Comparison of ENCODE assay signal across 26 mouse cellular contexts in genomic region chr8:128445596-128445995, GRCm38 (mm10).
DNase-seq lines count a peak whose midpoint lies in the region; ATAC-seq and TF ChIP-seq lines count a peak whose summit lies in the region.
"Had no signal": no experiment of that assay in that cellular context is flagged by ENCODE, and none has a peak within 500 bp of the region (broad histone marks: within the 10 kb centered on the region; RNA-seq: fewer than 3 reads in every experiment).

No protein-coding gene starts in this region.

- H3K4me1 ChIP-seq in heart, embryonic 10.5 days: no peaks in the 10 kb centered on the region
- H3K4me1 ChIP-seq in kidney, embryonic 16.5 days (ENCODE audit: insufficient read depth, low read length): peaks cover 28% of the 10 kb centered on the region
- H3K4me1 ChIP-seq in kidney, adult 2 months (ENCODE audit: control insufficient read depth, insufficient read depth, low read length): no peaks in the 10 kb centered on the region
- peaks cover 30% of the 10 kb centered on the region for H3K4me1 ChIP-seq in embryonic facial prominence, embryonic 13.5 days
- H3K4me1 ChIP-seq: liver, embryonic 15.5 days; megakaryocyte, embryonic 14.5 days had no signal

- H3K9ac ChIP-seq in kidney, embryonic 16.5 days (replicated peaks; ENCODE audit: low read length): no peak overlapping the region
- H3K9ac ChIP-seq in embryonic facial prominence, embryonic 13.5 days: no peak overlapping the region
- H3K9ac ChIP-seq: embryonic facial prominence, embryonic 12.5 days; forebrain, embryonic 13.5 days; heart, embryonic 13.5 days; liver, embryonic 15.5 days; midbrain, embryonic 13.5 days; neural tube, embryonic 12.5 days had no signal

- WGBS in heart, embryonic 10.5 days: 70% methylated on average over 4 of the region's 4 CpGs
- WGBS in kidney, embryonic 16.5 days: 44% methylated on average over 4 of the region's 4 CpGs
- WGBS in kidney, adult 2 months: 43% methylated on average over 4 of the region's 4 CpGs
- WGBS in embryonic facial prominence, embryonic 13.5 days: 24% methylated on average over 4 of the region's 4 CpGs

- ATAC-seq in kidney, embryonic 16.5 days (ENCODE audit: low FRiP score, low TSS enrichment): no peak
- ATAC-seq in embryonic facial prominence, embryonic 13.5 days (ENCODE audit: insufficient number of reproducible peaks, insufficient read depth, low FRiP score, low TSS enrichment, low read depth): no peak
- ATAC-seq: forebrain, embryonic 13.5 days; intestine, postnatal 0 days; midbrain, embryonic 13.5 days had no signal

- TF ChIP-seq CTCF in kidney, adult 2 months (conservative IDR thresholded peaks at IDR 0.05; ENCODE audit: insufficient read depth, insufficient read length, low read depth, low read length): no peak

- H3K4me3 ChIP-seq in heart, embryonic 10.5 days: no peak overlapping the region
- H3K4me3 ChIP-seq in kidney, embryonic 16.5 days (ENCODE audit: low read length): no peak overlapping the region
- no peak overlapping the region for H3K4me3 ChIP-seq in kidney, adult 2 months (ENCODE audit: insufficient read depth, low read depth, low read length)
- no peak overlapping the region for H3K4me3 ChIP-seq in embryonic facial prominence, embryonic 13.5 days
- H3K4me3 ChIP-seq: embryonic facial prominence, embryonic 12.5 days; forebrain, embryonic 13.5 days; heart, embryonic 13.5 days; liver, embryonic 15.5 days; megakaryocyte, embryonic 14.5 days; midbrain, embryonic 13.5 days; neural tube, embryonic 12.5 days had no signal

- H3K27me3 ChIP-seq in heart, embryonic 10.5 days (ENCODE audit: insufficient read depth, poor library complexity, severe bottlenecking): no peaks in the 10 kb centered on the region
- no peaks in the 10 kb centered on the region for H3K27me3 ChIP-seq in kidney, embryonic 16.5 days (ENCODE audit: insufficient read depth, low read length)
- no peaks in the 10 kb centered on the region for H3K27me3 ChIP-seq in kidney, adult 2 months (replicated peaks; ENCODE audit: control insufficient read depth, insufficient read depth, low read length)
- no peaks in the 10 kb centered on the region for H3K27me3 ChIP-seq in embryonic facial prominence, embryonic 13.5 days
- H3K27me3 ChIP-seq: embryonic facial prominence, embryonic 12.5 days; forebrain, embryonic 13.5 days; heart, embryonic 13.5 days; liver, embryonic 15.5 days; midbrain, embryonic 13.5 days; neural tube, embryonic 12.5 days had no signal

- peak; percentile 57 for DNase-seq in heart, adult 11 months
- no peak for DNase-seq in heart, embryonic 10.5 days (ENCODE audit: low spot score)
- no peak for DNase-seq in kidney, adult 2 months
- peak; percentile 90 for DNase-seq in Muller cell, postnatal 12 days (ENCODE audit: inconsistent ontology term)
- no peak for DNase-seq in frontal cortex, adult 2 months (ENCODE audit: extremely low spot score in 1 of 2, low spot score in 1 of 2)
- DNase-seq: adrenal gland, postnatal 36 days; cerebellum, adult 11 months; cerebellum, postnatal 10 days; gastrocnemius, postnatal 10 days; heart, postnatal 14 days; left cerebral cortex, postnatal 4 days; liver; lung, postnatal 36 days; thymus, adult 18-20 months; thymus, postnatal 36 days had no signal

- no peaks in the 10 kb centered on the region for H3K9me3 ChIP-seq in heart, embryonic 10.5 days
- H3K9me3 ChIP-seq in kidney, embryonic 16.5 days (ENCODE audit: low read length): no peaks in the 10 kb centered on the region
- H3K9me3 ChIP-seq in embryonic facial prominence, embryonic 13.5 days: no peaks in the 10 kb centered on the region
- H3K9me3 ChIP-seq: embryonic facial prominence, embryonic 12.5 days; forebrain, embryonic 13.5 days; heart, embryonic 13.5 days; liver, embryonic 15.5 days; megakaryocyte, embryonic 14.5 days; midbrain, embryonic 13.5 days; neural tube, embryonic 12.5 days had no signal

- H3K4me2 ChIP-seq in kidney, embryonic 16.5 days (replicated peaks; ENCODE audit: low read depth, low read length): no peak overlapping the region
- no peak overlapping the region for H3K4me2 ChIP-seq in embryonic facial prominence, embryonic 13.5 days
- H3K4me2 ChIP-seq: embryonic facial prominence, embryonic 12.5 days; forebrain, embryonic 13.5 days; heart, embryonic 13.5 days; liver, embryonic 15.5 days; midbrain, embryonic 13.5 days; neural tube, embryonic 12.5 days had no signal

- TF ChIP-seq POLR2A in kidney, adult 2 months (IDR thresholded peaks at IDR 0.05; ENCODE audit: low read depth, low read length): no peak

- H3K36me3 ChIP-seq in heart, embryonic 10.5 days: peaks cover 66% of the 10 kb centered on the region
- H3K36me3 ChIP-seq in kidney, embryonic 16.5 days (ENCODE audit: insufficient read depth, low read length): peaks cover 17% of the 10 kb centered on the region; the same call in 1 of the 2 replicates
- no peaks in the 10 kb centered on the region; the same call in 1 of the 2 replicates for H3K36me3 ChIP-seq in kidney, adult 2 months (ENCODE audit: control insufficient read depth, insufficient read depth, low read length)
- peaks cover 8% of the 10 kb centered on the region; the same call in 1 of the 2 replicates for H3K36me3 ChIP-seq in embryonic facial prominence, embryonic 13.5 days
- H3K36me3 ChIP-seq: embryonic facial prominence, embryonic 12.5 days; liver, embryonic 15.5 days; midbrain, embryonic 13.5 days; neural tube, embryonic 12.5 days had no signal

- no peak overlapping the region for H3K27ac ChIP-seq in heart, embryonic 10.5 days
- 0 out of 2 replicates have a peak overlapping the region, but pooled peaks have one; percentile 1 for H3K27ac ChIP-seq in kidney, embryonic 16.5 days (ENCODE audit: low read length)
- H3K27ac ChIP-seq in kidney, adult 2 months (ENCODE audit: insufficient read depth, low read depth, low read length): no peak overlapping the region
- H3K27ac ChIP-seq in embryonic facial prominence, embryonic 13.5 days: peak overlapping the region; percentile 22; the same call in 1 of the 2 replicates
- H3K27ac ChIP-seq: embryonic facial prominence, embryonic 12.5 days; forebrain, embryonic 13.5 days; heart, embryonic 13.5 days; kidney, postnatal 0 days; liver, embryonic 15.5 days; midbrain, embryonic 13.5 days; neural tube, embryonic 12.5 days had no signal

Comparison
In these comparisons a context has a peak if more than half of its experiments do, and no peak if none do; other contexts are left out.
1. DNase-seq: peak in heart, adult 11 months (single experiment) and Muller cell, postnatal 12 days (single experiment); none in heart, embryonic 10.5 days (single experiment), kidney, adult 2 months (single experiment) and frontal cortex, adult 2 months (0 of 2).
2. H3K27ac ChIP-seq: peak in kidney, embryonic 16.5 days (single experiment) and embryonic facial prominence, embryonic 13.5 days (single experiment); none in heart, embryonic 10.5 days (single experiment) and kidney, adult 2 months (single experiment).